Mouse (Mus musculus): Measurements from ENCODE around the gene Stat5a. TPM values are rescaled to one million over a fixed set of nuclear protein-coding genes. Genes with fewer than 3 reads are reported as not detected.

The Stat5a gene
- polyA plus RNA-seq, 1 experiment from 2014 or later: 0.85 TPM

Other genes starting within 250 kb of the Stat5a start
- 94.7 and 101 TPM in 2 replicates for gene Nkiras2, start 240.1 kb upstream of the Stat5a start, polyA plus RNA-seq (2015; fragmentation: Nextera tagmentation; extraction: Ambion mirVana)
- 283 and 285 TPM in 2 replicates for gene Dnajc7, start 239.2 kb upstream of the Stat5a start, polyA plus RNA-seq (2015; fragmentation: Nextera tagmentation; extraction: Ambion mirVana)
- gene Zfp385c, start 166.9 kb upstream of the Stat5a start, polyA plus RNA-seq (2015; fragmentation: Nextera tagmentation; extraction: Ambion mirVana): 0.18 and 0.48 TPM in 2 replicates
- gene Dhx58, start 155.1 kb upstream of the Stat5a start, polyA plus RNA-seq (2015; fragmentation: Nextera tagmentation; extraction: Ambion mirVana): 1.8 and 2.1 TPM in 2 replicates
- gene Kat2a, start 146.9 kb upstream of the Stat5a start, polyA plus RNA-seq (2015; fragmentation: Nextera tagmentation; extraction: Ambion mirVana): 41.6 and 48.7 TPM in 2 replicates
- not detected in 2 replicates for gene Hspb9, start 145.5 kb upstream of the Stat5a start, polyA plus RNA-seq (2015; fragmentation: Nextera tagmentation; extraction: Ambion mirVana)
- 22.7 and 23.1 TPM in 2 replicates for gene Rab5c, start 121.1 kb upstream of the Stat5a start, polyA plus RNA-seq (2015; fragmentation: Nextera tagmentation; extraction: Ambion mirVana)
- 3.4 and 4.6 TPM in 2 replicates for gene Kcnh4, start 99.4 kb upstream of the Stat5a start, polyA plus RNA-seq (2015; fragmentation: Nextera tagmentation; extraction: Ambion mirVana)
- gene Hcrt, start 96.4 kb upstream of the Stat5a start, polyA plus RNA-seq (2015; fragmentation: Nextera tagmentation; extraction: Ambion mirVana): not detected in 2 replicates
- 1.9 and 2.4 TPM in 2 replicates for gene Ghdc, start 88.4 kb upstream of the Stat5a start, polyA plus RNA-seq (2015; fragmentation: Nextera tagmentation; extraction: Ambion mirVana)
- 11.1 and 14.0 TPM in 2 replicates for gene Stat5b, start 8.6 kb upstream of the Stat5a start, polyA plus RNA-seq (2015; fragmentation: Nextera tagmentation; extraction: Ambion mirVana)
- 24.6 and 29.1 TPM in 2 replicates for gene Stat3, start 80.2 kb downstream of the Stat5a start, polyA plus RNA-seq (2015; fragmentation: Nextera tagmentation; extraction: Ambion mirVana)
- 19.5 and 23.4 TPM in 2 replicates for gene Cavin1, start 111.5 kb downstream of the Stat5a start, polyA plus RNA-seq (2015; fragmentation: Nextera tagmentation; extraction: Ambion mirVana)
- gene Atp6v0a1, start 150.1 kb downstream of the Stat5a start, polyA plus RNA-seq (2015; fragmentation: Nextera tagmentation; extraction: Ambion mirVana): 52.9 and 56.3 TPM in 2 replicates
- 4.8 and 6.5 TPM in 2 replicates for gene Naglu, start 210.7 kb downstream of the Stat5a start, polyA plus RNA-seq (2015; fragmentation: Nextera tagmentation; extraction: Ambion mirVana)
- not detected in 2 replicates for gene Hsd17b1, start 219.1 kb downstream of the Stat5a start, polyA plus RNA-seq (2015; fragmentation: Nextera tagmentation; extraction: Ambion mirVana)
- 45.8 and 48.2 TPM in 2 replicates for gene Coasy, start 223.2 kb downstream of the Stat5a start, polyA plus RNA-seq (2015; fragmentation: Nextera tagmentation; extraction: Ambion mirVana)
- gene Mlx, start 227.9 kb downstream of the Stat5a start, polyA plus RNA-seq (2015; fragmentation: Nextera tagmentation; extraction: Ambion mirVana): 71.1 and 81.2 TPM in 2 replicates
- gene Psmc3ip, start 236.1 kb downstream of the Stat5a start, polyA plus RNA-seq (2015; fragmentation: Nextera tagmentation; extraction: Ambion mirVana): 63.3 and 64.1 TPM in 2 replicates

Measured in forebrain, embryonic 13.5 days (tissue).